Mouse (Mus musculus) kidney, adult 8-10 months (tissue): ENCODE results near the gene B230104I21Rik.

Experiments used
- DNase-seq, 2 experiments: peaks; one replicate each; pipeline ENCODE4 v3.0.0; 2022

B230104I21Rik gene

DNA sequence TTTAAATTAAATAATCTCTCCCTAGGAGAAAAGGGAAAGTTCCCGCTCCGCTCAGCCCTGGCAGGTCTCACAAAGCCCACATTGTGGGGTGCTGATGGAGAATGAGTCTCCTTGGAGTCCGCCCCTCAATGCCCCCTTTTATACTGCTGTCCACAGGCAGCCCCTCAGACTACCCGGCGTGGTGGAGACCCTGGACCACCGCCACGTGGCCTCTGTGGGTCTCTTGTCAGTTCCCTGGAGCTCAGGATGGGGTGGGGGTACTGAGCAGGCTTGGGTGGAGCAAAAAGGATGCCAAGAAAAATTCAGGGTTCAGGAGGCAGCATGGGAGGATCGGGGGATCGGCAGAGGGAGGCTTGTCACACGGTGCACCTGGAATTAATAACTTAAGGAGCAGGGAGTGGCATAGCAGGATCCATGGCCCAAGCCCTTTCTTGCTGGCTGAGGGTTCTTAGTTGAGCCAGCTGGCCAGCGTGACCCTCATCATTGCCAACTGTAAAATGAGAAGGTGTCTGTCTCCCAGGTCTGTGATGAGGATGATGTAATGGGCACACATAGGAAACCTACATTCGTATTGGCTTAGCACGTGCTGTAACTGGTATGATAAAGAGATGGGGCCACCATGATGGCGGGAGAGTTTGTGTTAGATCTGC is 60.9 kb downstream of the B230104I21Rik start:
- DNase-seq, result no peak
